Mouse (Mus musculus): ENCODE measurements around the gene Rtn4ip1. TPM values are rescaled to one million over a fixed set of nuclear protein-coding genes. Genes with fewer than 3 reads are reported as not detected.

The Rtn4ip1 gene
- polyA plus RNA-seq, 1 experiment from 2014 or later = 18.8 TPM

- DNase-seq (ENCODE audit: low spot score, missing footprints) (no peak), ATAC-seq (ENCODE audit: low FRiP score) (no peak)
- no peaks in the 10 kb centered on the region for H3K4me1 ChIP-seq (ENCODE audit: control insufficient read depth, insufficient read depth, low read length)
- no peak overlapping the region for H3K4me3 ChIP-seq (ENCODE audit: low read depth, low read length)
- 95% methylated on average over 8 of the region's 8 CpGs for WGBS
- H3K27me3 ChIP-seq (ENCODE audit: control insufficient read depth, insufficient read depth, low read length) = no peaks in the 10 kb centered on the region
- no peak overlapping the region for H3K9ac ChIP-seq (ENCODE audit: low read length)
- H3K27ac ChIP-seq (ENCODE audit: low read depth, low read length) = no peak overlapping the region
- H3K9me3 ChIP-seq (ENCODE audit: control insufficient read depth, low read length) = no peaks in the 10 kb centered on the region
- H3K4me2 ChIP-seq = no peak overlapping the region
- 0 out of 2 replicates have a peak, but pooled peaks cover 2% of the 10 kb centered on the region for H3K36me3 ChIP-seq (ENCODE audit: control insufficient read depth, insufficient read depth, low read length)
These were observed 5.5 kb upstream of the Rtn4ip1 start for GRCm38 (mm10) chr10:43896065-43896464.

- Histone ChIP-seq H3K4me2 (no peak overlapping the region), H3K4me3 (ENCODE audit: low read depth, low read length) (no peak overlapping the region), H3K27me3 (ENCODE audit: control insufficient read depth, insufficient read depth, low read length) (no peaks in the 10 kb centered on the region), H3K36me3 (ENCODE audit: control insufficient read depth, insufficient read depth, low read length) (0 out of 2 replicates have a peak, but pooled peaks cover 2% of the 10 kb centered on the region), H3K9me3 (ENCODE audit: control insufficient read depth, low read length) (no peaks in the 10 kb centered on the region), H3K27ac (ENCODE audit: low read depth, low read length) (no peak overlapping the region), H3K9ac (ENCODE audit: low read length) (no peak overlapping the region), H3K4me1 (ENCODE audit: control insufficient read depth, insufficient read depth, low read length) (peaks cover 7% of the 10 kb centered on the region; the same call in 1 of the 2 replicates)
- WGBS = 96% methylated on average over 7 of the region's 7 CpGs
- DNase-seq (ENCODE audit: low spot score, missing footprints) (no peak), ATAC-seq (ENCODE audit: low FRiP score) (no peak)
These were observed 3.3 kb upstream of the Rtn4ip1 start for GRCm38 (mm10) chr10:43898276-43898675.

GRCm38 (mm10) chr10:43900883-43901570 is 580 bp upstream of the Rtn4ip1 start:
- Histone ChIP-seq H3K4me1 (ENCODE audit: control insufficient read depth, insufficient read depth, low read length) (peaks cover 7% of the 10 kb centered on the region; the same call in 1 of the 2 replicates), H3K4me3 (ENCODE audit: low read depth, low read length) (peak overlapping the region; percentile 74), H3K4me2 (peak overlapping the region; percentile 42), H3K27me3 (ENCODE audit: control insufficient read depth, insufficient read depth, low read length) (no peaks in the 10 kb centered on the region), H3K27ac (ENCODE audit: low read depth, low read length) (no peak overlapping the region), H3K36me3 (ENCODE audit: control insufficient read depth, insufficient read depth, low read length) (no peaks in the 10 kb centered on the region), H3K9ac (ENCODE audit: low read length) (peak overlapping the region; percentile 77), H3K9me3 (ENCODE audit: control insufficient read depth, low read length) (no peaks in the 10 kb centered on the region)
- ATAC-seq (ENCODE audit: low FRiP score) (no peak), DNase-seq (ENCODE audit: low spot score, missing footprints) (peak; percentile 85)
- 8% methylated on average over 30 of the region's 30 CpGs for WGBS

GRCm38 (mm10) chr10:43904569-43904968 is 3.0 kb downstream of the Rtn4ip1 start:
- ATAC-seq (ENCODE audit: low FRiP score) = no peak
- WGBS = 97% methylated on average over 1 of the region's 1 CpGs
- Histone ChIP-seq H3K4me3 (ENCODE audit: low read depth, low read length) (no peak overlapping the region), H3K27ac (ENCODE audit: low read depth, low read length) (no peak overlapping the region), H3K4me2 (no peak overlapping the region), H3K9me3 (ENCODE audit: control insufficient read depth, low read length) (no peaks in the 10 kb centered on the region), H3K4me1 (ENCODE audit: control insufficient read depth, insufficient read depth, low read length) (peaks cover 7% of the 10 kb centered on the region; the same call in 1 of the 2 replicates), H3K36me3 (ENCODE audit: control insufficient read depth, insufficient read depth, low read length) (no peaks in the 10 kb centered on the region), H3K27me3 (ENCODE audit: control insufficient read depth, insufficient read depth, low read length) (no peaks in the 10 kb centered on the region), H3K9ac (ENCODE audit: low read length) (no peak overlapping the region)
- no peak for DNase-seq (ENCODE audit: low spot score, missing footprints)

- no peaks in the 10 kb centered on the region for H3K27me3 ChIP-seq (ENCODE audit: control insufficient read depth, insufficient read depth, low read length)
- H3K4me1 ChIP-seq (ENCODE audit: control insufficient read depth, insufficient read depth, low read length) = no peaks in the 10 kb centered on the region
- H3K4me2 ChIP-seq = no peak overlapping the region
- no peak overlapping the region for H3K4me3 ChIP-seq (ENCODE audit: low read depth, low read length)
- no peaks in the 10 kb centered on the region for H3K36me3 ChIP-seq (ENCODE audit: control insufficient read depth, insufficient read depth, low read length)
- no peak for ATAC-seq (ENCODE audit: low FRiP score)
- no peak overlapping the region for H3K27ac ChIP-seq (ENCODE audit: low read depth, low read length)
- H3K9me3 ChIP-seq (ENCODE audit: control insufficient read depth, low read length) = no peaks in the 10 kb centered on the region
- H3K9ac ChIP-seq (ENCODE audit: low read length) = no peak overlapping the region
- no peak for DNase-seq (ENCODE audit: low spot score, missing footprints)
- WGBS = 88% methylated on average over 12 of the region's 12 CpGs
These were observed 8.6 kb downstream of the Rtn4ip1 start for GRCm38 (mm10) chr10:43910032-43910872.

- H3K9me3 ChIP-seq (ENCODE audit: control insufficient read depth, low read length) = no peaks in the 10 kb centered on the region
- H3K27me3 ChIP-seq (ENCODE audit: control insufficient read depth, insufficient read depth, low read length) = no peaks in the 10 kb centered on the region
- WGBS = 91% methylated on average over 8 of the region's 8 CpGs
- H3K4me2 ChIP-seq = no peak overlapping the region
- no peaks in the 10 kb centered on the region for H3K36me3 ChIP-seq (ENCODE audit: control insufficient read depth, insufficient read depth, low read length)
- no peak overlapping the region for H3K4me3 ChIP-seq (ENCODE audit: low read depth, low read length)
- ATAC-seq (ENCODE audit: low FRiP score) = no peak
- no peak for DNase-seq (ENCODE audit: low spot score, missing footprints)
- H3K4me1 ChIP-seq (ENCODE audit: control insufficient read depth, insufficient read depth, low read length) = no peaks in the 10 kb centered on the region
- H3K9ac ChIP-seq (ENCODE audit: low read length) = no peak overlapping the region
- H3K27ac ChIP-seq (ENCODE audit: low read depth, low read length) = no peak overlapping the region
These were observed 9.2 kb downstream of the Rtn4ip1 start for GRCm38 (mm10) chr10:43910873-43911142.

- H3K9me3 ChIP-seq (ENCODE audit: control insufficient read depth, low read length) = no peaks in the 10 kb centered on the region
- H3K27ac ChIP-seq (ENCODE audit: low read depth, low read length) = no peak overlapping the region
- H3K4me1 ChIP-seq (ENCODE audit: control insufficient read depth, insufficient read depth, low read length) = no peaks in the 10 kb centered on the region
- 88% methylated on average over 3 of the region's 3 CpGs for WGBS
- H3K4me2 ChIP-seq = no peak overlapping the region
- no peaks in the 10 kb centered on the region for H3K27me3 ChIP-seq (ENCODE audit: control insufficient read depth, insufficient read depth, low read length)
- H3K4me3 ChIP-seq (ENCODE audit: low read depth, low read length) = no peak overlapping the region
- ATAC-seq (ENCODE audit: low FRiP score) = no peak
- DNase-seq (ENCODE audit: low spot score, missing footprints) = no peak
- no peaks in the 10 kb centered on the region for H3K36me3 ChIP-seq (ENCODE audit: control insufficient read depth, insufficient read depth, low read length)
- no peak overlapping the region for H3K9ac ChIP-seq (ENCODE audit: low read length)
These were observed 10.6 kb downstream of the Rtn4ip1 start for GRCm38 (mm10) chr10:43912236-43912635.

GRCm38 (mm10) chr10:43916181-43916580 is 14.6 kb downstream of the Rtn4ip1 start:
- H3K4me2 ChIP-seq = no peak overlapping the region
- H3K27me3 ChIP-seq (ENCODE audit: control insufficient read depth, insufficient read depth, low read length) = no peaks in the 10 kb centered on the region
- no peak for DNase-seq (ENCODE audit: low spot score, missing footprints)
- no peaks in the 10 kb centered on the region for H3K4me1 ChIP-seq (ENCODE audit: control insufficient read depth, insufficient read depth, low read length)
- 84% methylated on average over 12 of the region's 12 CpGs for WGBS
- H3K9me3 ChIP-seq (ENCODE audit: control insufficient read depth, low read length) = no peaks in the 10 kb centered on the region
- H3K9ac ChIP-seq (ENCODE audit: low read length) = no peak overlapping the region
- no peaks in the 10 kb centered on the region for H3K36me3 ChIP-seq (ENCODE audit: control insufficient read depth, insufficient read depth, low read length)
- no peak overlapping the region for H3K4me3 ChIP-seq (ENCODE audit: low read depth, low read length)
- ATAC-seq (ENCODE audit: low FRiP score) = no peak
- no peak overlapping the region for H3K27ac ChIP-seq (ENCODE audit: low read depth, low read length)

GRCm38 (mm10) chr10:43916737-43917136 is 15.1 kb downstream of the Rtn4ip1 start:
- WGBS = 92% methylated on average over 2 of the region's 2 CpGs
- no peak overlapping the region for H3K27ac ChIP-seq (ENCODE audit: low read depth, low read length)
- H3K27me3 ChIP-seq (ENCODE audit: control insufficient read depth, insufficient read depth, low read length) = no peaks in the 10 kb centered on the region
- ATAC-seq (ENCODE audit: low FRiP score) = no peak
- H3K9ac ChIP-seq (ENCODE audit: low read length) = no peak overlapping the region
- H3K4me3 ChIP-seq (ENCODE audit: low read depth, low read length) = no peak overlapping the region
- DNase-seq (ENCODE audit: low spot score, missing footprints) = no peak
- no peaks in the 10 kb centered on the region for H3K4me1 ChIP-seq (ENCODE audit: control insufficient read depth, insufficient read depth, low read length)
- H3K9me3 ChIP-seq (ENCODE audit: control insufficient read depth, low read length) = no peaks in the 10 kb centered on the region
- H3K4me2 ChIP-seq = no peak overlapping the region
- no peaks in the 10 kb centered on the region for H3K36me3 ChIP-seq (ENCODE audit: control insufficient read depth, insufficient read depth, low read length)

Data from midbrain, embryonic 11.5 days (tissue).